Mouse (Mus musculus) hindbrain, postnatal 0 days (tissue): ENCODE measurements around the gene Gm20388. TPM values are rescaled to one million over a fixed set of nuclear protein-coding genes. Genes with fewer than 3 reads are reported as not detected.

Experiments
- ATAC-seq: fragments of 200-750 bp; cut with Nextera tagmentation; 2 replicates; pipeline ENCODE4 v1.8.0; 2017; ENCODE audit warnings: mild to moderate bottlenecking, moderate TSS enrichment, moderate library complexity
- DNase-seq: peaks from one replicate; pipeline ENCODE4 v3.0.0-alpha.2; 2015; ENCODE audit warnings: low spot score
- H3K27ac ChIP-seq: fragments of 300-500 bp; sonication (generic); 2 replicates; pipeline ENCODE4 v1.5.1; 2014; ENCODE audit warnings: mild to moderate bottlenecking
- H3K27me3 ChIP-seq: fragments of 300-500 bp; sonication (generic); 2 replicates; pipeline ENCODE4 v1.6.1; 2014; ENCODE audit warnings: low read length, mixed read lengths; ENCODE audit not compliant: insufficient read depth
- H3K36me3 ChIP-seq: fragments of 300-500 bp; sonication (generic); 2 replicates; pipeline ENCODE4 v1.6.1; 2014; ENCODE audit warnings: low read length, mixed read lengths; ENCODE audit not compliant: insufficient read depth
- H3K4me1 ChIP-seq: fragments of 300-500 bp; sonication (generic); 2 replicates; pipeline ENCODE4 v1.6.1; 2014; ENCODE audit warnings: antibody characterized with exemption, low read length, mixed read lengths; ENCODE audit not compliant: insufficient read depth
- H3K4me2 ChIP-seq: fragments of 300-500 bp; sonication (generic); 2 replicates; pipeline ENCODE4 v1.6.1; 2014; ENCODE audit warnings: low read depth, mild to moderate bottlenecking, low read length, moderate library complexity, mixed read lengths
- H3K4me3 ChIP-seq: fragments of 300-500 bp; sonication (generic); 2 replicates; pipeline ENCODE4 v1.5.1; 2014; ENCODE audit warnings: low read length
- H3K9ac ChIP-seq: fragments of 300-500 bp; sonication (generic); replicated peaks from 2 replicates; pipeline ENCODE4 v1.6.1; 2014; ENCODE audit warnings: mild to moderate bottlenecking, low read length, moderate library complexity, mixed read lengths
- H3K9me3 ChIP-seq: fragments of 300-500 bp; sonication (generic); 2 replicates; pipeline ENCODE4 v1.6.1; 2016; ENCODE audit warnings: low read length, mixed read lengths
- CTCF ChIP-seq: IDR thresholded peaks from 2 replicates; pipeline ENCODE4 v1.5.1; 2016; ENCODE audit warnings: antibody characterized with exemption, control low read depth, low read depth
- WGBS: fragments of 180-500 bp; shearing (Covaris S2); extraction: QIAGEN DNeasy Blood & Tissue Kit; methylation state at CpG from one replicate; pipeline ENCODE4 v1.1.7; 2014; 5-methylcytosine and 5-hydroxymethylcytosine counted together
- polyA plus RNA-seq: library from polyadenylated mRNA; unstranded; fragments of >200 nt; fragmentation: Nextera tagmentation; extraction: Ambion mirVana; gene quantifications from 2 replicates; pipeline ENCODE4 v1.2.1, GENCODE M21; 2015
- total RNA-seq: library from RNA; depleted of rRNA; stranded (reverse); fragments of >200 nt; gene quantifications from 2 replicates; pipeline ENCODE4 v1.2.3, GENCODE M21; 2014

Gene Gm20388
- total and polyA plus RNA-seq, 2 experiments from 2014 or later: 71.3 TPM; not detected in 1

- DNase-seq (peak; percentile 35), ATAC-seq (peak; percentile 53; the same call in 1 of the 2 replicates)
- Histone ChIP-seq H3K9ac (no peak overlapping the region), H3K4me3 (no peak overlapping the region), H3K27me3 (no peaks in the 10 kb centered on the region), H3K4me2 (no peak overlapping the region), H3K4me1 (no peaks in the 10 kb centered on the region), H3K9me3 (no peaks in the 10 kb centered on the region), H3K27ac (no peak overlapping the region), H3K36me3 (no peaks in the 10 kb centered on the region)
- 23% methylated on average over 13 of the region's 13 CpGs for whole genome bisulfite sequencing
- no peak for TF ChIP-seq CTCF
These were observed 867.1 kb downstream of the Gm20388 start for GRCm38 (mm10) chr8:120777732-120778131.

DNA sequence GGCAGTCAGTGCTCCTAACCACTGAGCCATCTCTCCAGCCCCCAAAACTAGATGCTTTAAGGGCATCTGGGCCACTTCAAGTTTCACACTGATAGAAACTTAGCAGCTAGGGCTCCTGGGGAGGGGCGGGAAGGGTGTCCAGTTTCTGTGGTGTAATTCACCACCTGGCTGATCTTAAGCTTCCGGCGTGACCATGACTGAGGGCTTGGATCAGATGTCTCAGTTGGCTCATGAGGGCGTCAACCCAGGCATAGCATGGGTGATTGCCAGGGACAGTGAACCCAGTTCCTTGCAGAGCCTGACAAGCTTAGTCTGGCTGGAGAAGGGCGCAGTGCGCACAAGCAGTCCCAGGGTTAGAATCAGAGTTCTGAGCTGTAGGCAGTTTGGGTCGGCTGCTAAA lies 868.5 kb downstream of the Gm20388 start:
- Histone ChIP-seq H3K36me3 (no peaks in the 10 kb centered on the region), H3K4me1 (no peaks in the 10 kb centered on the region), H3K9ac (no peak overlapping the region), H3K9me3 (no peaks in the 10 kb centered on the region), H3K27me3 (no peaks in the 10 kb centered on the region), H3K27ac (no peak overlapping the region), H3K4me3 (no peak overlapping the region), H3K4me2 (no peak overlapping the region)
- no peak for DNase-seq
- ATAC-seq: no peak
- WGBS: 93% methylated on average over 7 of the region's 7 CpGs
- TF ChIP-seq CTCF: no peak

- DNase-seq: no peak
- WGBS: 87% methylated on average over 4 of the region's 4 CpGs
- Histone ChIP-seq H3K4me3 (no peak overlapping the region), H3K9ac (no peak overlapping the region), H3K36me3 (no peaks in the 10 kb centered on the region), H3K9me3 (no peaks in the 10 kb centered on the region), H3K27ac (no peak overlapping the region), H3K27me3 (no peaks in the 10 kb centered on the region), H3K4me1 (no peaks in the 10 kb centered on the region), H3K4me2 (no peak overlapping the region)
- no peak for TF ChIP-seq CTCF
- ATAC-seq: no peak
These were observed 873.1 kb downstream of the Gm20388 start for GRCm38 (mm10) chr8:120783781-120784180.

- ATAC-seq (no peak), DNase-seq (no peak)
- Histone ChIP-seq H3K9me3 (no peaks in the 10 kb centered on the region), H3K4me3 (no peak overlapping the region), H3K9ac (no peak overlapping the region), H3K27ac (no peak overlapping the region), H3K36me3 (no peaks in the 10 kb centered on the region), H3K4me1 (no peaks in the 10 kb centered on the region), H3K4me2 (no peak overlapping the region), H3K27me3 (no peaks in the 10 kb centered on the region)
- WGBS: 88% methylated on average over 4 of the region's 4 CpGs
- no peak for TF ChIP-seq CTCF
These were observed 876.1 kb downstream of the Gm20388 start for GRCm38 (mm10) chr8:120786753-120787152.

GRCm38 (mm10) chr8:120787631-120788030 lies 877.0 kb downstream of the Gm20388 start:
- Histone ChIP-seq H3K4me2 (no peak overlapping the region), H3K9ac (no peak overlapping the region), H3K4me1 (no peaks in the 10 kb centered on the region), H3K9me3 (no peaks in the 10 kb centered on the region), H3K4me3 (no peak overlapping the region), H3K27ac (no peak overlapping the region), H3K36me3 (no peaks in the 10 kb centered on the region), H3K27me3 (no peaks in the 10 kb centered on the region)
- ATAC-seq: no peak
- 50% methylated on average over 5 of the region's 5 CpGs for WGBS
- no peak for TF ChIP-seq CTCF
- DNase-seq: no peak

DNA sequence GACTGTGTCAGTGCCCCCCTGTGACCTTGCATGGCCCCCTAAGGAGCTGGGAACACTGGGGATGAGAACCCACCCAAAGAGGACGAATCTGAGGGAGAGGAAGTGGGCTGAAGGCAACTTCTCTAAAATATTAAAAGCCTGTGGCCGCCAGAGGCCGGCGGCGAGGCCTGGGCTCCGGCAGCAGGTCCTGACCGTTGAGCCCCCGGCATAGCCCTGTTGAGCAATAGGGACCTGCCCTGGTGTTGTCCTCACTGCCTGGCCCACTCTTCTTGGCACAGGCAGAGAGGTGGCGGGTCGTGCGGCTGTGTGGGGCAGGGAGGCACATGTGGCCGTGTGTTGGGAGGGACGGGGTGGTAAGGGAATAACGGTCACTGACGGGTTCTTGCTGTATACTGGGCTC lies 882.1 kb downstream of the Gm20388 start:
- ATAC-seq (no peak), DNase-seq (no peak)
- Histone ChIP-seq H3K9me3 (no peaks in the 10 kb centered on the region), H3K27ac (no peak overlapping the region), H3K9ac (no peak overlapping the region), H3K4me1 (no peaks in the 10 kb centered on the region), H3K36me3 (no peaks in the 10 kb centered on the region), H3K27me3 (no peaks in the 10 kb centered on the region), H3K4me3 (no peak overlapping the region), H3K4me2 (no peak overlapping the region)
- 86% methylated on average over 15 of the region's 15 CpGs for WGBS
- TF ChIP-seq CTCF: no peak

DNA sequence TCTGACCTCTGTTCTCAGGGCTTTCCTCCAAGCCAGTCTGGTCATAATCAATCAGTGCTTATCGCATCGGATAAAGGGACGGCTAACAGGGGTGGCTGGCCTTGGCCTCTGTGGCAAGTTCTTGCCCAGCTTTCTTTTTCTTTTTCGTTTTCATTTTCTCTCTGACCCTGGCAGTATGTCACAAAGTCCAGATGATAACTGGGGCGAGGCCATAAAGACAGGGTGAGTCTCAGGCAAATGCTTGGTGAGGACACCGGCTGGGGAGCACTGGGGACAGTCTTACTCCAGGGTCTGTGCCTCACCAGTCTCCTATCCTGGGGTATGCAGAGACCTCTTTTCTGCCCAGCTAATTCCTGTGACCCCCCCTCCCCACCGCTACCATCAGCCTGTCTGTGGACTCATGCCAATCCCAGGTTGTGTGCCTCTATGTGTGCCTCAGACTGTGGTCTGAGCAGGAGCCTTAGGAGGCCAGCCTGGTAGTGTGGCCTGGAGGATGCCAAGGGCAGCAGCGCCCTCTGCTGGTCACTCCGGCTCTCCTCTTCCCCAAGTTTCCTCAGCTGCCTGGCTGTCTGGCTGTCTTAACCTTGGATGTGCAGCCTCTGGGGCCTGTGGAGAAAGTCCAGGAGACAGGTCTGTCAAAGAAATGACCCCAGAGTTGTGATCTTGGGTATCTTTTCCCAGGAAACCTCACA lies 885.4 kb downstream of the Gm20388 start:
- no peaks in the 10 kb centered on the region for H3K27me3 ChIP-seq
- H3K9me3 ChIP-seq: no peaks in the 10 kb centered on the region
- H3K27ac ChIP-seq: no peak overlapping the region
- peak; percentile 82 for ATAC-seq
- H3K36me3 ChIP-seq: no peaks in the 10 kb centered on the region
- TF ChIP-seq CTCF: peak; percentile 99
- WGBS: 49% methylated on average over 9 of the region's 9 CpGs
- H3K4me2 ChIP-seq: no peak overlapping the region
- H3K9ac ChIP-seq: no peak overlapping the region
- H3K4me1 ChIP-seq: no peaks in the 10 kb centered on the region
- H3K4me3 ChIP-seq: no peak overlapping the region
- peak; percentile 89 for DNase-seq
